Mouse (Mus musculus) hindbrain, embryonic 13.5 days (tissue): Measurements from ENCODE around the gene Fam241b. TPM values are rescaled to one million over a fixed set of nuclear protein-coding genes. Genes with fewer than 3 reads are reported as not detected.

Experiments used
- ATAC-seq: fragments of 200-750 bp; cut with Nextera tagmentation; 2 replicates; pipeline ENCODE4 v1.8.0; 2017; ENCODE audit warnings: moderate TSS enrichment; ENCODE audit not compliant: low FRiP score
- H3K27ac ChIP-seq: fragments of 300-500 bp; sonication (generic); 2 replicates; pipeline ENCODE4 v1.5.1; 2015; ENCODE audit warnings: inconsistent platforms, mild to moderate bottlenecking, moderate library complexity
- H3K27me3 ChIP-seq: fragments of 300-500 bp; sonication (generic); 2 replicates; pipeline ENCODE4 v1.6.1; 2015; ENCODE audit warnings: mild to moderate bottlenecking, inconsistent platforms
- H3K36me3 ChIP-seq: fragments of 300-500 bp; sonication (generic); 2 replicates; pipeline ENCODE4 v1.6.1; 2015; ENCODE audit warnings: mild to moderate bottlenecking, inconsistent platforms
- H3K4me1 ChIP-seq: fragments of 300-500 bp; sonication (generic); replicated peaks from 2 replicates; pipeline ENCODE4 v1.6.1; 2015; ENCODE audit warnings: inconsistent platforms
- H3K4me2 ChIP-seq: fragments of 300-500 bp; sonication (generic); 2 replicates; pipeline ENCODE4 v1.6.1; 2015; ENCODE audit warnings: inconsistent platforms, mild to moderate bottlenecking, moderate library complexity
- H3K4me3 ChIP-seq: fragments of 300-500 bp; sonication (generic); 2 replicates; pipeline ENCODE4 v1.5.1; 2015; ENCODE audit warnings: mild to moderate bottlenecking, inconsistent platforms
- H3K9ac ChIP-seq: fragments of 300-500 bp; sonication (generic); 2 replicates; pipeline ENCODE4 v1.6.1; 2015; ENCODE audit warnings: mild to moderate bottlenecking, inconsistent platforms
- H3K9me3 ChIP-seq: fragments of 300-500 bp; sonication (generic); 2 replicates; pipeline ENCODE4 v1.6.1; 2016; ENCODE audit warnings: inconsistent platforms
- whole genome bisulfite sequencing: fragments of 180-500 bp; shearing (Covaris S2); methylation state at CpG from one replicate; pipeline ENCODE4 v1.1.7; 2015; 5-methylcytosine and 5-hydroxymethylcytosine counted together
- polyA plus RNA-seq: library from polyadenylated mRNA; unstranded; fragments of >200 nt; fragmentation: Nextera tagmentation; extraction: Ambion mirVana; gene quantifications from 2 replicates; pipeline ENCODE4 v1.2.1, GENCODE M21; 2015

Fam241b gene
- polyA plus RNA-seq, 1 experiment from 2014 or later: 111 TPM

DNA sequence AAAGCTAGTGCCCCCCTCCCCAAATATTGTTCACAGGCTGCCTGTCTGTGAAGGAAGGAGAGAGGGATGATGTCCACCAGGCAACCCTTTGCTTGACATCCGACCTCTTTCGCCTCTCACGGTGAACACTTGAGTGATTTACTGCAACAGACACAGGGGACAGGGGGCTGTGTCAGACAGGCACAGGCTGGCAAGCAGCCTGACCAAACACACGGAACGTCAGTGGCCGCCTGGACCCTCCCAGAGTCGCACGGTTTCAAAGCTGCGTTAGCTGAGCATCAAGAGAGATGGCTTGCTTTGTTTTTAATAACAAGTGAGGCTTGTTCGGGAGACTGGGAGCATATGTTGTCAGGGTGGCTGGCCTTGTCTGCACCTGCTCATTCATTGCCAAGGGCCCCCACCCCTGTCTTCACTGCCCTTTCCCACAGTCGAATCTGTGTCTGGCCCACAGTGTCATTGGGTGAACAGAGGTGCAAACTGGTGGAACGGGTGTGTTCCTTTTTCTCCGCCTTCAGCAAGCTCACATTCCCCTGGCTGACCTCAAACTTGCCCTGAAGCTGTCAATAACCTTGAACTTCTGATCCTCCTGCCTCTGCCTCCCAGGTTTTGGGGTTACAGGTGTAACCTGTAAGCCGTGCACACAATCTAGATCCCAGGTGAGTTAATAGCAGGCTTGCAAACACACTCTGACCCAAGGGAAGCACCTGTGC, 82.6 kb downstream of the Fam241b start:
- Histone ChIP-seq H3K27me3 (no peaks in the 10 kb centered on the region), H3K9me3 (no peaks in the 10 kb centered on the region), H3K9ac (0 out of 2 replicates have a peak overlapping the region, but pooled peaks have one; percentile 2), H3K36me3 (no peaks in the 10 kb centered on the region), H3K4me1 (peaks cover 32% of the 10 kb centered on the region), H3K4me3 (no peak overlapping the region), H3K27ac (no peak overlapping the region), H3K4me2 (no peak overlapping the region)
- ATAC-seq: 0 out of 2 replicates have a peak, but pooled peaks have one; percentile 35
- 39% methylated on average over 14 of the region's 14 CpGs for WGBS

GRCm38 (mm10) chr10:62060224-62060913, 83.4 kb downstream of the Fam241b start:
- no peaks in the 10 kb centered on the region for H3K27me3 ChIP-seq
- H3K9me3 ChIP-seq: no peaks in the 10 kb centered on the region
- H3K4me1 ChIP-seq: peaks cover 32% of the 10 kb centered on the region
- H3K4me2 ChIP-seq: no peak overlapping the region
- H3K36me3 ChIP-seq: no peaks in the 10 kb centered on the region
- no peak overlapping the region; the same call in 1 of the 2 replicates for H3K27ac ChIP-seq
- ATAC-seq: no peak
- no peak overlapping the region for H3K4me3 ChIP-seq
- WGBS: 65% methylated on average over 16 of the region's 16 CpGs
- H3K9ac ChIP-seq: peak overlapping the region; percentile 13; the same call in 1 of the 2 replicates

GRCm38 (mm10) chr10:62058508-62059375, 85.0 kb downstream of the Fam241b start:
- WGBS: 54% methylated on average over 13 of the region's 13 CpGs
- peaks cover 32% of the 10 kb centered on the region for H3K4me1 ChIP-seq
- H3K27ac ChIP-seq: no peak overlapping the region
- H3K9me3 ChIP-seq: no peaks in the 10 kb centered on the region
- no peak overlapping the region for H3K4me2 ChIP-seq
- H3K36me3 ChIP-seq: no peaks in the 10 kb centered on the region
- ATAC-seq: no peak
- no peak overlapping the region for H3K9ac ChIP-seq
- no peak overlapping the region for H3K4me3 ChIP-seq
- H3K27me3 ChIP-seq: no peaks in the 10 kb centered on the region

Other genes starting within 250 kb of the Fam241b start
- 2.4 and 3.1 TPM in 2 replicates for gene Col13a1, start 164.8 kb downstream of the Fam241b start, polyA plus RNA-seq
- 0.30 and 0.65 TPM in 2 replicates for gene Neurog3, start 10.8 kb downstream of the Fam241b start, polyA plus RNA-seq
- gene Tspan15, start 87.3 kb upstream of the Fam241b start, polyA plus RNA-seq: 20.6 and 22.1 TPM in 2 replicates
- not detected in 2 replicates for gene Tacr2, start 108.5 kb upstream of the Fam241b start, polyA plus RNA-seq
- 83.4 and 93.0 TPM in 2 replicates for gene Hk1, start 236.0 kb upstream of the Fam241b start, polyA plus RNA-seq